ENCODE assay signal across 32 mouse cellular contexts in the genomic region with DNA sequence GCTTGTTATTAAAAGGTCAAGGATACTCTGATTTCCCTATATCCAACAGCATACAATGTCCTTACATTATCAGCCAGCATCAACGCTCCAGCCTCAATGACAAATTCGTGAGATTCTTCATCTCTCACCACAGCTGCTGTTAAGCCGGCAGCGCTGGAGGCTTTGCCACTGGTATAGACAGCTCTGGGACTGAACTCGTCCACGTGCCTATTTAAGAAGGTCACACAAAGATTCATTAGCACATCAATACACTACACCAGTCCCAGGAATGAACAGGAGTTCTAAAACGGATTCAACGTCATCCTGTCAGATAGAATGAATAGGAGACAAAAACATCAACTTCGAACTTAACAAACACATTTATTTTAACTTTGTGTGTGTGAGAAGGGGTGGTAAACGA. TPM values are rescaled to one million over a fixed set of nuclear protein-coding genes. Genes with fewer than 3 reads are reported as not detected.
DNase-seq lines count a peak whose midpoint lies in the region; ATAC-seq and TF ChIP-seq lines count a peak whose summit lies in the region.
"Had no signal": no experiment of that assay in that cellular context is flagged by ENCODE, and none has a peak within 500 bp of the region (broad histone marks: within the 10 kb centered on the region; RNA-seq: fewer than 3 reads in every experiment).

No protein-coding gene starts in this region.

- peaks cover 86% of the 10 kb centered on the region for H3K36me3 ChIP-seq in forebrain, embryonic 12.5 days (replicated peaks)
- H3K36me3 ChIP-seq in forebrain, postnatal 0 days (ENCODE audit: insufficient read depth) = peaks cover 38% of the 10 kb centered on the region; the same call in 1 of the 2 replicates
- peaks cover 80% of the 10 kb centered on the region for H3K36me3 ChIP-seq in hindbrain, embryonic 12.5 days
- peaks cover 80% of the 10 kb centered on the region for H3K36me3 ChIP-seq in hindbrain, embryonic 14.5 days (replicated peaks; ENCODE audit: control insufficient read depth, insufficient read depth)
- H3K36me3 ChIP-seq in thymus, adult 2 months (ENCODE audit: control insufficient read depth, insufficient read depth, low read length) = peaks cover 87% of the 10 kb centered on the region

- no peaks in the 10 kb centered on the region for H3K9me3 ChIP-seq in forebrain, embryonic 12.5 days
- no peaks in the 10 kb centered on the region for H3K9me3 ChIP-seq in forebrain, postnatal 0 days (ENCODE audit: low read length)
- H3K9me3 ChIP-seq in hindbrain, embryonic 12.5 days (replicated peaks) = no peaks in the 10 kb centered on the region
- H3K9me3 ChIP-seq in hindbrain, embryonic 14.5 days (ENCODE audit: control insufficient read depth, low read length) = no peaks in the 10 kb centered on the region
- H3K9me3 ChIP-seq: heart, embryonic 13.5 days; hindbrain, embryonic 10.5 days; limb, embryonic 10.5 days; limb, embryonic 15.5 days; liver, embryonic 13.5 days; megakaryocyte, embryonic 14.5 days; neural tube, embryonic 12.5 days had no signal

- DNase-seq in forebrain, postnatal 0 days = no peak
- DNase-seq in hindbrain, embryonic 14.5 days (ENCODE audit: low spot score) = no peak
- DNase-seq in ES-CJ7 (ENCODE audit: low read depth, low spot score) = peak; percentile 75
- peak; percentile 53 for DNase-seq in brain, embryonic 14.5 days (ENCODE audit: low read depth)
- DNase-seq in left cerebral cortex, postnatal 10 days (ENCODE audit: extremely low spot score in 1 of 2, low spot score in 2 of 2) = no peak
- no peak for DNase-seq in thymus, adult 2 months
- DNase-seq: adrenal gland, adult 8-10 months; cerebellum, adult 9-10 months; cerebellum, postnatal 36 days; gastrocnemius, postnatal 25 days; heart, adult 18-20 months; heart, postnatal 10 days; kidney, adult 9 months; kidney, postnatal 10 days; layer of hippocampus, postnatal 36 days; liver, embryonic 13.5 days; lung, adult 18-20 months; lung, postnatal 4 days; right cerebral cortex, adult 18-20 months; spleen, adult 18-20 months; thymus, adult 18-20 months; thymus, postnatal 36 days had no signal

- H3K4me3 ChIP-seq in forebrain, embryonic 12.5 days (replicated peaks) = no peak overlapping the region
- no peak overlapping the region for H3K4me3 ChIP-seq in forebrain, postnatal 0 days (ENCODE audit: low read depth, low read length)
- no peak overlapping the region for H3K4me3 ChIP-seq in hindbrain, embryonic 12.5 days
- H3K4me3 ChIP-seq in hindbrain, embryonic 14.5 days (replicated peaks; ENCODE audit: low read length) = no peak overlapping the region
- H3K4me3 ChIP-seq in thymus, adult 2 months (ENCODE audit: control insufficient read depth, insufficient read depth, low read length) = no peak overlapping the region
- H3K4me3 ChIP-seq: heart, embryonic 13.5 days; hindbrain, embryonic 10.5 days; limb, embryonic 10.5 days; limb, embryonic 15.5 days; liver, embryonic 13.5 days; megakaryocyte, embryonic 14.5 days; neural tube, embryonic 12.5 days had no signal

- no peaks in the 10 kb centered on the region for H3K27me3 ChIP-seq in forebrain, embryonic 12.5 days
- no peaks in the 10 kb centered on the region for H3K27me3 ChIP-seq in forebrain, postnatal 0 days (ENCODE audit: insufficient read depth, low read length)
- no peaks in the 10 kb centered on the region for H3K27me3 ChIP-seq in hindbrain, embryonic 12.5 days
- no peaks in the 10 kb centered on the region for H3K27me3 ChIP-seq in hindbrain, embryonic 14.5 days (ENCODE audit: control insufficient read depth, insufficient read depth, low read length)
- H3K27me3 ChIP-seq in thymus, adult 2 months (ENCODE audit: control insufficient read depth, insufficient read depth, low read length) = no peaks in the 10 kb centered on the region
- H3K27me3 ChIP-seq: heart, embryonic 13.5 days; limb, embryonic 15.5 days; liver, embryonic 13.5 days; megakaryocyte, embryonic 14.5 days; neural tube, embryonic 12.5 days had no signal

- H3K27ac ChIP-seq in forebrain, embryonic 12.5 days = no peak overlapping the region
- no peak overlapping the region for H3K27ac ChIP-seq in forebrain, postnatal 0 days (ENCODE audit: low read depth, low read length)
- H3K27ac ChIP-seq in hindbrain, embryonic 12.5 days = no peak overlapping the region
- no peak overlapping the region for H3K27ac ChIP-seq in hindbrain, embryonic 14.5 days
- H3K27ac ChIP-seq in thymus, adult 2 months (ENCODE audit: control insufficient read depth, insufficient read depth, low read length) = no peak overlapping the region
- H3K27ac ChIP-seq: heart, embryonic 13.5 days; hindbrain, embryonic 10.5 days; limb, embryonic 10.5 days; limb, embryonic 15.5 days; liver, embryonic 13.5 days; neural tube, embryonic 12.5 days had no signal

- no peak for TF ChIP-seq CTCF in forebrain, postnatal 0 days (IDR thresholded peaks at IDR 0.05; ENCODE audit: low read depth)
- no peak for TF ChIP-seq CTCF in brain, embryonic 14.5 days (IDR thresholded peaks at IDR 0.05; ENCODE audit: borderline replicate concordance, extremely low read depth, insufficient read depth, insufficient read length)
- TF ChIP-seq CTCF in thymus, adult 2 months (IDR thresholded peaks at IDR 0.05; ENCODE audit: borderline replicate concordance, control insufficient read depth, extremely low read depth, insufficient read depth, low read length, poor library complexity) = no peak

- intact Hi-C loops in left cerebral cortex, postnatal 10 days (cut with DNase I) = no loop called here

- peak; percentile 61; the same call in 1 of the 2 replicates for ATAC-seq in forebrain, embryonic 12.5 days (ENCODE audit: low FRiP score)
- no peak for ATAC-seq in forebrain, postnatal 0 days
- ATAC-seq in hindbrain, embryonic 12.5 days (ENCODE audit: low FRiP score) = peak; percentile 67; the same call in 1 of the 2 replicates
- ATAC-seq in hindbrain, embryonic 14.5 days (ENCODE audit: low FRiP score) = no peak
- ATAC-seq: intestine, postnatal 0 days; lung, postnatal 0 days had no signal

- no peak overlapping the region for H3K9ac ChIP-seq in forebrain, embryonic 12.5 days
- H3K9ac ChIP-seq in forebrain, postnatal 0 days = no peak overlapping the region
- no peak overlapping the region for H3K9ac ChIP-seq in hindbrain, embryonic 12.5 days
- H3K9ac ChIP-seq in hindbrain, embryonic 14.5 days = no peak overlapping the region
- H3K9ac ChIP-seq: heart, embryonic 13.5 days; limb, embryonic 15.5 days; liver, embryonic 13.5 days; neural tube, embryonic 12.5 days had no signal

- no peak for TF ChIP-seq POLR2A in brain, embryonic 14.5 days (IDR thresholded peaks at IDR 0.05; ENCODE audit: borderline replicate concordance, extremely low read depth, insufficient read depth, insufficient read length, poor library complexity, severe bottlenecking)
- no peak for TF ChIP-seq POLR2A in thymus, adult 2 months (IDR thresholded peaks at IDR 0.05; ENCODE audit: control insufficient read depth, extremely low read depth, insufficient read depth, low read length, poor library complexity)

- 23% methylated on average over 10 of the region's 10 CpGs for WGBS in forebrain, embryonic 12.5 days
- WGBS in forebrain, postnatal 0 days = 22% methylated on average over 10 of the region's 10 CpGs
- 42% methylated on average over 10 of the region's 10 CpGs for WGBS in hindbrain, embryonic 12.5 days
- 24% methylated on average over 10 of the region's 10 CpGs for WGBS in hindbrain, embryonic 14.5 days
- WGBS in thymus, adult 2 months = 97% methylated on average over 10 of the region's 10 CpGs

- H3K4me2 ChIP-seq in forebrain, embryonic 12.5 days = no peak overlapping the region
- H3K4me2 ChIP-seq in forebrain, postnatal 0 days (ENCODE audit: low read depth) = no peak overlapping the region
- no peak overlapping the region for H3K4me2 ChIP-seq in hindbrain, embryonic 12.5 days (replicated peaks)
- no peak overlapping the region for H3K4me2 ChIP-seq in hindbrain, embryonic 14.5 days (replicated peaks)
- H3K4me2 ChIP-seq: heart, embryonic 13.5 days; limb, embryonic 15.5 days; liver, embryonic 13.5 days; neural tube, embryonic 12.5 days had no signal

- 0 out of 2 replicates have a peak, but pooled peaks cover 2% of the 10 kb centered on the region for H3K4me1 ChIP-seq in forebrain, embryonic 12.5 days
- no peaks in the 10 kb centered on the region for H3K4me1 ChIP-seq in forebrain, postnatal 0 days (ENCODE audit: insufficient read depth)
- no peaks in the 10 kb centered on the region for H3K4me1 ChIP-seq in hindbrain, embryonic 12.5 days
- H3K4me1 ChIP-seq in hindbrain, embryonic 14.5 days (replicated peaks; ENCODE audit: control insufficient read depth, insufficient read depth, low read length) = no peaks in the 10 kb centered on the region
- H3K4me1 ChIP-seq in thymus, adult 2 months (replicated peaks; ENCODE audit: control insufficient read depth, insufficient read depth, low read length) = no peaks in the 10 kb centered on the region
- H3K4me1 ChIP-seq: heart, embryonic 13.5 days; limb, embryonic 10.5 days; limb, embryonic 15.5 days; liver, embryonic 13.5 days; neural tube, embryonic 12.5 days had no signal

RNA-seq across cellular contexts. Expression of a gene that starts 15.2 kb away (rescaled TPM):
- 256 and 263 TPM in 2 replicates for polyA plus RNA-seq in forebrain, embryonic 12.5 days (2016; fragmentation: Nextera tagmentation; extraction: Ambion mirVana)
- total RNA-seq in forebrain, postnatal 0 days (2014; rRNA removed) = 33.7 and 52.4 TPM in 2 replicates
- polyA plus RNA-seq in forebrain, postnatal 0 days (2015; fragmentation: Nextera tagmentation; extraction: Ambion mirVana) = 35.2 and 40.5 TPM in 2 replicates
- 175 and 179 TPM in 2 replicates for polyA plus RNA-seq in hindbrain, embryonic 12.5 days (2016; fragmentation: Nextera tagmentation; extraction: Ambion mirVana)
- polyA plus RNA-seq in hindbrain, embryonic 14.5 days (2014; fragmentation: Nextera tagmentation; extraction: Ambion mirVana) = 64.6 and 82.8 TPM in 2 replicates
- 60.3 and 70.2 TPM in 2 replicates for polyA plus RNA-seq in brain, embryonic 14.5 days (2012; rRNA removed)
- 10 to 100 TPM; 14.6 to 15.6 TPM for total RNA-seq in left cerebral cortex, postnatal 10 days (2021)
- polyA plus RNA-seq in thymus, adult 2 months (2012; rRNA removed) = 76.2 and 96.6 TPM in 2 replicates

RNA-seq across cellular contexts. Expression of a gene that starts 16.1 kb away (rescaled TPM):
- 0.13 and 0.24 TPM in 2 replicates for polyA plus RNA-seq in forebrain, embryonic 12.5 days (2016; fragmentation: Nextera tagmentation; extraction: Ambion mirVana)
- total RNA-seq in forebrain, postnatal 0 days (2014; rRNA removed) = 0.46 and 0.86 TPM in 2 replicates
- polyA plus RNA-seq in forebrain, postnatal 0 days (2015; fragmentation: Nextera tagmentation; extraction: Ambion mirVana) = 0.11 and 0.35 TPM in 2 replicates
- polyA plus RNA-seq in hindbrain, embryonic 12.5 days (2016; fragmentation: Nextera tagmentation; extraction: Ambion mirVana) = 0.27 and 0.37 TPM in 2 replicates
- 0.17 and 0.33 TPM in 2 replicates for polyA plus RNA-seq in hindbrain, embryonic 14.5 days (2014; fragmentation: Nextera tagmentation; extraction: Ambion mirVana)
- polyA plus RNA-seq in brain, embryonic 14.5 days (2012; rRNA removed) = 0.21 and 0.25 TPM in 2 replicates
- total RNA-seq in left cerebral cortex, postnatal 10 days (2021) = 1 to 10 TPM; 5.4 to 6.1 TPM
- 0.15 and 0.19 TPM in 2 replicates for polyA plus RNA-seq in thymus, adult 2 months (2012; rRNA removed)
- total RNA-seq: gastrocnemius, postnatal 25 days; heart, adult 18-20 months had no signal
- polyA plus RNA-seq: lung, postnatal 0 days had no signal

Comparison
In these comparisons a context has a peak if more than half of its experiments do, and no peak if none do; other contexts are left out.
1. ATAC-seq: peak in forebrain, embryonic 12.5 days (single experiment) and hindbrain, embryonic 12.5 days (single experiment); none in forebrain, postnatal 0 days (single experiment) and hindbrain, embryonic 14.5 days (single experiment).
2. DNase-seq: peak in ES-CJ7 (single experiment) and brain, embryonic 14.5 days (single experiment); none in forebrain, postnatal 0 days (single experiment), hindbrain, embryonic 14.5 days (single experiment), left cerebral cortex, postnatal 10 days (0 of 2) and thymus, adult 2 months (single experiment).